Mouse (Mus musculus) heart, postnatal 0 days (tissue): Measurements from ENCODE around the gene Syce1. TPM values are rescaled to one million over a fixed set of nuclear protein-coding genes. Genes with fewer than 3 reads are reported as not detected.

Experiments used
- ATAC-seq: fragments of 200-750 bp; cut with Nextera tagmentation; 2 replicates; pipeline ENCODE4 v1.8.0; 2017; ENCODE audit warnings: low read depth, moderate number of reproducible peaks, moderate library complexity; ENCODE audit not compliant: insufficient read depth
- DNase-seq: peaks from one replicate; pipeline ENCODE4 v3.0.0-alpha.2; 2016; ENCODE audit warnings: low spot score
- H3K27ac ChIP-seq: fragments of 300-500 bp; sonication (generic); 2 replicates; pipeline ENCODE4 v1.5.1; 2014; ENCODE audit warnings: low read depth, mild to moderate bottlenecking
- H3K27me3 ChIP-seq: fragments of 300-500 bp; sonication (generic); 2 replicates; pipeline ENCODE4 v1.6.1; 2014; ENCODE audit warnings: low read length, mixed read lengths; ENCODE audit not compliant: control insufficient read depth, insufficient read depth
- H3K36me3 ChIP-seq: fragments of 300-500 bp; sonication (generic); replicated peaks from 2 replicates; pipeline ENCODE4 v1.6.1; 2014; ENCODE audit warnings: low read length, mixed read lengths; ENCODE audit not compliant: control insufficient read depth, insufficient read depth
- H3K4me1 ChIP-seq: fragments of 300-500 bp; sonication (generic); 2 replicates; pipeline ENCODE4 v1.6.1; 2014; ENCODE audit warnings: antibody characterized with exemption; ENCODE audit not compliant: control insufficient read depth, insufficient read depth
- H3K4me2 ChIP-seq: fragments of 300-500 bp; sonication (generic); 2 replicates; pipeline ENCODE4 v1.6.1; 2014; ENCODE audit warnings: low read depth, mild to moderate bottlenecking, low read length, moderate library complexity
- H3K4me3 ChIP-seq: fragments of 300-500 bp; sonication (generic); 2 replicates; pipeline ENCODE4 v1.5.1; 2014; ENCODE audit warnings: low read depth, low read length
- H3K9ac ChIP-seq: fragments of 300-500 bp; sonication (generic); replicated peaks from 2 replicates; pipeline ENCODE4 v1.6.1; 2014; ENCODE audit warnings: low read depth, low read length, mixed read lengths
- H3K9me3 ChIP-seq: fragments of 300-500 bp; sonication (generic); replicated peaks from 2 replicates; pipeline ENCODE4 v1.6.1; 2016; ENCODE audit warnings: low read length; ENCODE audit not compliant: control insufficient read depth
- CTCF ChIP-seq: IDR thresholded peaks from 2 replicates; pipeline ENCODE4 v1.5.1; 2016; ENCODE audit warnings: antibody characterized with exemption, control low read depth, low read depth
- EP300 ChIP-seq: IDR thresholded peaks from 2 replicates; pipeline ENCODE4 v1.6.1; 2016; ENCODE audit warnings: antibody characterized with exemption, low read depth
- WGBS: fragments of 180-500 bp; shearing (Covaris S2); extraction: QIAGEN DNeasy Blood & Tissue Kit; methylation state at CpG from one replicate; pipeline ENCODE4 v1.1.7; 2014; 5-methylcytosine and 5-hydroxymethylcytosine counted together
- polyA plus RNA-seq: library from polyadenylated mRNA; unstranded; fragments of >200 nt; fragmentation: Nextera tagmentation; extraction: Ambion mirVana; gene quantifications from 2 replicates; pipeline ENCODE4 v1.2.1, GENCODE M21; 2015
- total RNA-seq: library from RNA; depleted of rRNA; stranded (reverse); fragments of >200 nt; gene quantifications from 2 replicates; pipeline ENCODE4 v1.2.3, GENCODE M21; 2014; ENCODE audit warnings: low replicate concordance; rRNA removed

Syce1 gene
- total and polyA plus RNA-seq, 2 experiments from 2014 or later, result 0.18 TPM; not detected in 1

GRCm38 (mm10) chr7:140748116-140748826, 39.4 kb downstream of the Syce1 start:
- WGBS, result 64% methylated on average over 6 of the region's 6 CpGs
- DNase-seq (no peak), ATAC-seq (no peak)
- H3K27me3 ChIP-seq, result no peaks in the 10 kb centered on the region
- no peaks in the 10 kb centered on the region for H3K4me1 ChIP-seq
- no peak for TF ChIP-seq EP300
- no peak for TF ChIP-seq CTCF
- no peak overlapping the region for H3K4me3 ChIP-seq
- H3K27ac ChIP-seq, result no peak overlapping the region
- 0 out of 2 replicates have a peak, but pooled peaks cover 3% of the 10 kb centered on the region for H3K9me3 ChIP-seq
- H3K9ac ChIP-seq, result no peak overlapping the region
- no peaks in the 10 kb centered on the region for H3K36me3 ChIP-seq
- H3K4me2 ChIP-seq, result no peak overlapping the region

- no peak overlapping the region for H3K4me3 ChIP-seq
- H3K4me1 ChIP-seq, result no peaks in the 10 kb centered on the region
- 73% methylated on average over 3 of the region's 3 CpGs for WGBS
- no peak overlapping the region for H3K27ac ChIP-seq
- H3K4me2 ChIP-seq, result no peak overlapping the region
- TF ChIP-seq EP300 (no peak), CTCF (no peak)
- ATAC-seq (no peak), DNase-seq (no peak)
- no peaks in the 10 kb centered on the region for H3K9me3 ChIP-seq
- H3K36me3 ChIP-seq, result no peaks in the 10 kb centered on the region
- no peak overlapping the region for H3K9ac ChIP-seq
- H3K27me3 ChIP-seq, result no peaks in the 10 kb centered on the region
Observed at GRCm38 (mm10) chr7:140747402-140747801, 40.2 kb downstream of the Syce1 start.

GRCm38 (mm10) chr7:140733162-140733561, 54.5 kb downstream of the Syce1 start:
- ATAC-seq (no peak), DNase-seq (no peak)
- WGBS, result 65% methylated on average over 2 of the region's 2 CpGs
- Histone ChIP-seq H3K9ac (no peak overlapping the region), H3K27ac (no peak overlapping the region), H3K36me3 (no peaks in the 10 kb centered on the region), H3K9me3 (no peaks in the 10 kb centered on the region), H3K4me3 (no peak overlapping the region), H3K27me3 (no peaks in the 10 kb centered on the region), H3K4me2 (no peak overlapping the region), H3K4me1 (no peaks in the 10 kb centered on the region)
- TF ChIP-seq EP300 (no peak), CTCF (no peak)

Other genes starting within 250 kb of the Syce1 start
- not detected in 2 replicates for gene Olfr538, start 220.0 kb downstream of the Syce1 start, total RNA-seq
- gene Olfr538, start 220.0 kb downstream of the Syce1 start, polyA plus RNA-seq, result not detected in 2 replicates
- gene Olfr46, start 186.6 kb downstream of the Syce1 start, total RNA-seq, result not detected in 2 replicates
- not detected in 2 replicates for gene Olfr46, start 186.6 kb downstream of the Syce1 start, polyA plus RNA-seq
- gene Olfr61, start 158.9 kb downstream of the Syce1 start, total RNA-seq, result not detected in 2 replicates
- gene Olfr61, start 158.9 kb downstream of the Syce1 start, polyA plus RNA-seq, result not detected in 2 replicates
- gene Olfr53, start 141.4 kb downstream of the Syce1 start, total RNA-seq, result not detected in 2 replicates
- gene Olfr53, start 141.4 kb downstream of the Syce1 start, polyA plus RNA-seq, result not detected in 2 replicates
- not detected in 2 replicates for gene Olfr539, start 127.9 kb downstream of the Syce1 start, total RNA-seq
- not detected in 2 replicates for gene Olfr539, start 127.9 kb downstream of the Syce1 start, polyA plus RNA-seq
- not detected in 2 replicates for gene Olfr45, start 105.9 kb downstream of the Syce1 start, total RNA-seq
- not detected in 2 replicates for gene Olfr45, start 105.9 kb downstream of the Syce1 start, polyA plus RNA-seq
- gene Olfr541, start 90.6 kb downstream of the Syce1 start, total RNA-seq, result not detected in 2 replicates
- not detected in 2 replicates for gene Olfr541, start 90.6 kb downstream of the Syce1 start, polyA plus RNA-seq
- gene Cyp2e1, start 24.1 kb downstream of the Syce1 start, total RNA-seq, result 0.11 TPM in 1 of 2 replicates, not detected in the other
- not detected in 2 replicates for gene Cyp2e1, start 24.1 kb downstream of the Syce1 start, polyA plus RNA-seq
- gene Zfp941, start 34.3 kb upstream of the Syce1 start, total RNA-seq, result 0.11 and 0.97 TPM in 2 replicates
- 0.29 and 0.45 TPM in 2 replicates for gene Zfp941, start 34.3 kb upstream of the Syce1 start, polyA plus RNA-seq
- not detected in 2 replicates for gene Urah, start 47.2 kb upstream of the Syce1 start, total RNA-seq
- gene Urah, start 47.2 kb upstream of the Syce1 start, polyA plus RNA-seq, result 0.27 and 0.29 TPM in 2 replicates
- 0.80 TPM in 1 of 2 replicates, not detected in the other for gene Scgb1c1, start 57.7 kb upstream of the Syce1 start, total RNA-seq
- 8.7 and 11.0 TPM in 2 replicates for gene Scgb1c1, start 57.7 kb upstream of the Syce1 start, polyA plus RNA-seq
- gene Odf3, start 60.0 kb upstream of the Syce1 start, total RNA-seq, result not detected in 2 replicates
- not detected in 2 replicates for gene Odf3, start 60.0 kb upstream of the Syce1 start, polyA plus RNA-seq
- not detected in 2 replicates for gene Gm45785, start 68.5 kb upstream of the Syce1 start, total RNA-seq
- not detected in 2 replicates for gene Gm45785, start 68.5 kb upstream of the Syce1 start, polyA plus RNA-seq
- gene Ric8a, start 69.1 kb upstream of the Syce1 start, total RNA-seq, result 37.2 and 73.8 TPM in 2 replicates
- gene Ric8a, start 69.1 kb upstream of the Syce1 start, polyA plus RNA-seq, result 27.5 and 27.8 TPM in 2 replicates
- 13.9 and 14.8 TPM in 2 replicates for gene Bet1l, start 69.7 kb upstream of the Syce1 start, total RNA-seq
- 29.6 and 32.0 TPM in 2 replicates for gene Bet1l, start 69.7 kb upstream of the Syce1 start, polyA plus RNA-seq
- gene Psmd13, start 94.1 kb upstream of the Syce1 start, total RNA-seq, result 72.6 and 84.3 TPM in 2 replicates
- gene Psmd13, start 94.1 kb upstream of the Syce1 start, polyA plus RNA-seq, result 172 and 185 TPM in 2 replicates
- 89.4 and 105 TPM in 2 replicates for gene Sirt3, start 94.5 kb upstream of the Syce1 start, total RNA-seq
- 76.1 and 78.0 TPM in 2 replicates for gene Sirt3, start 94.5 kb upstream of the Syce1 start, polyA plus RNA-seq
- 425 and 483 TPM in 2 replicates for gene Cox8b, start 112.6 kb upstream of the Syce1 start, total RNA-seq
- 1,841 and 1,871 TPM in 2 replicates for gene Cox8b, start 112.6 kb upstream of the Syce1 start, polyA plus RNA-seq
- gene Nlrp6, start 133.1 kb upstream of the Syce1 start, total RNA-seq, result not detected in 2 replicates
- 0.08 TPM in 1 of 2 replicates, not detected in the other for gene Nlrp6, start 133.1 kb upstream of the Syce1 start, polyA plus RNA-seq
- 13.8 and 16.3 TPM in 2 replicates for gene Pgghg, start 153.5 kb upstream of the Syce1 start, total RNA-seq
- 5.8 and 5.9 TPM in 2 replicates for gene Pgghg, start 153.5 kb upstream of the Syce1 start, polyA plus RNA-seq
- gene Ifitm5, start 162.4 kb upstream of the Syce1 start, total RNA-seq, result 3.4 TPM in 1 of 2 replicates, not detected in the other
- gene Ifitm5, start 162.4 kb upstream of the Syce1 start, polyA plus RNA-seq, result 0.56 and 0.87 TPM in 2 replicates
- gene Gm45717, start 168.1 kb upstream of the Syce1 start, total RNA-seq, result not detected in 2 replicates
- gene Gm45717, start 168.1 kb upstream of the Syce1 start, polyA plus RNA-seq, result 0.36 TPM in 1 of 2 replicates, not detected in the other
- 172 and 232 TPM in 2 replicates for gene Ifitm2, start 168.1 kb upstream of the Syce1 start, total RNA-seq
- gene Ifitm2, start 168.1 kb upstream of the Syce1 start, polyA plus RNA-seq, result 516 and 534 TPM in 2 replicates
- 1.4 and 23.1 TPM in 2 replicates for gene Ifitm1, start 179.4 kb upstream of the Syce1 start, total RNA-seq
- 4.1 and 6.6 TPM in 2 replicates for gene Ifitm1, start 179.4 kb upstream of the Syce1 start, polyA plus RNA-seq
- gene Ifitm3, start 222.9 kb upstream of the Syce1 start, total RNA-seq, result 148 and 324 TPM in 2 replicates
- 202 and 230 TPM in 2 replicates for gene Ifitm3, start 222.9 kb upstream of the Syce1 start, polyA plus RNA-seq
- not detected in 2 replicates for gene Ifitm6, start 230.1 kb upstream of the Syce1 start, total RNA-seq
- gene Ifitm6, start 230.1 kb upstream of the Syce1 start, polyA plus RNA-seq, result 0.30 and 0.74 TPM in 2 replicates
- gene Gm17387, start 241.3 kb upstream of the Syce1 start, total RNA-seq, result not detected in 2 replicates
- not detected in 2 replicates for gene Gm17387, start 241.3 kb upstream of the Syce1 start, polyA plus RNA-seq